Mouse (Mus musculus): ENCODE results near the gene Clta. TPM values are rescaled to one million over a fixed set of nuclear protein-coding genes. Genes with fewer than 3 reads are reported as not detected.
"Not testable (repeated sequence)": the region's sequence is repeated elsewhere in the genome, so short reads cannot be mapped to it uniquely, and the experiment has no call there.

The Clta gene
- polyA plus RNA-seq, 1 experiment from 2014 or later, result 246 TPM

DNA sequence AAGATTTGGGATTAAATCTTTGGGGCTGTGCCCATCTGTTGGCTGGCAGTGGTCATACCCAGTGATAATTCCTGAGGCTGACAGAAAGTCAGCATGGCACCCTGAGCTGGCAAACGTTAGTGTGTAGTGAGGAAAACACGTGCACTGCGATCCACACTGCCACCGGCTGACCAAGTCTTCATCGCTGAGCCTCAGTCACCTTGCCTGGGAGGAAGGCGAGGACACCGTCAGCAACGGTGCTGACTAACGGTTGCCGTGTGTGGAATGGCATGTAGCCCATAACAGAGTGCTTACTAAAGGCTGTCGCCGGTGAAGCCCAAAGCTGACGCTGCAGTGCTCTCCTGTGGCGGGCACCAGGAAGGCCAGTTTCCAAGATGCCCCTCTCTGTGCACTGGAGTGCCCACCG, 25.4 kb downstream of the Clta start:
- Histone ChIP-seq H3K4me3 (no peak overlapping the region), H3K4me2 (replicated peaks) (no peak overlapping the region), H3K9ac (no peak overlapping the region), H3K36me3 (peaks cover 91% of the 10 kb centered on the region), H3K9me3 (no peaks in the 10 kb centered on the region), H3K4me1 (0 out of 2 replicates have a peak, but pooled peaks cover 5% of the 10 kb centered on the region), H3K27me3 (no peaks in the 10 kb centered on the region), H3K27ac (no peak overlapping the region)
- no peak for ATAC-seq (ENCODE audit: low FRiP score, low read depth)
- 93% methylated on average over 15 of the region's 15 CpGs for WGBS

- Histone ChIP-seq H3K27ac (no peak overlapping the region), H3K4me1 (0 out of 2 replicates have a peak, but pooled peaks cover 5% of the 10 kb centered on the region), H3K36me3 (peaks cover 87% of the 10 kb centered on the region), H3K27me3 (no peaks in the 10 kb centered on the region), H3K4me3 (no peak overlapping the region), H3K9me3 (no peaks in the 10 kb centered on the region), H3K4me2 (replicated peaks) (no peak overlapping the region), H3K9ac (no peak overlapping the region)
- WGBS, result 89% methylated on average over 5 of the region's 5 CpGs
- no peak for ATAC-seq (ENCODE audit: low FRiP score, low read depth)
Measured at GRCm38 (mm10) chr4:44031521-44031920, 27.3 kb downstream of the Clta start.

GRCm38 (mm10) chr4:44036455-44036854, 32.2 kb downstream of the Clta start:
- Histone ChIP-seq H3K27me3 (no peaks in the 10 kb centered on the region), H3K9me3 (no peaks in the 10 kb centered on the region), H3K4me3 (no peak overlapping the region), H3K9ac (no peak overlapping the region), H3K4me2 (replicated peaks) (no peak overlapping the region), H3K36me3 (peaks cover 84% of the 10 kb centered on the region), H3K27ac (no peak overlapping the region), H3K4me1 (no peaks in the 10 kb centered on the region)
- 50% methylated on average over 5 of the region's 5 CpGs for WGBS
- no peak for ATAC-seq (ENCODE audit: low FRiP score, low read depth)

GRCm38 (mm10) chr4:44040802-44041201, 36.5 kb downstream of the Clta start:
- no peak for ATAC-seq (ENCODE audit: low FRiP score, low read depth)
- Histone ChIP-seq H3K4me3 (no peak overlapping the region), H3K27me3 (no peaks in the 10 kb centered on the region), H3K27ac (no peak overlapping the region), H3K4me2 (replicated peaks) (no peak overlapping the region), H3K36me3 (peaks cover 80% of the 10 kb centered on the region), H3K9me3 (no peaks in the 10 kb centered on the region), H3K4me1 (no peaks in the 10 kb centered on the region), H3K9ac (no peak overlapping the region)
- 94% methylated on average over 4 of the region's 4 CpGs for WGBS

- no peak overlapping the region for H3K4me2 ChIP-seq (replicated peaks)
- no peak for ATAC-seq (ENCODE audit: low FRiP score, low read depth)
- H3K4me1 ChIP-seq, result no peaks in the 10 kb centered on the region
- no peak overlapping the region for H3K4me3 ChIP-seq
- WGBS, result 59% methylated on average over 5 of the region's 5 CpGs
- no peak overlapping the region for H3K27ac ChIP-seq
- H3K36me3 ChIP-seq, result peaks cover 68% of the 10 kb centered on the region
- H3K27me3 ChIP-seq, result no peaks in the 10 kb centered on the region
- no peaks in the 10 kb centered on the region for H3K9me3 ChIP-seq
- no peak overlapping the region for H3K9ac ChIP-seq
Measured at GRCm38 (mm10) chr4:44042429-44042828, 38.2 kb downstream of the Clta start.

GRCm38 (mm10) chr4:44043182-44043581, 38.9 kb downstream of the Clta start:
- WGBS, result 90% methylated on average over 4 of the region's 4 CpGs
- H3K9ac ChIP-seq; H3K4me3 ChIP-seq; H3K9me3 ChIP-seq; H3K27me3 ChIP-seq; ATAC-seq (ENCODE audit: low FRiP score, low read depth); H3K4me2 ChIP-seq (replicated peaks); H3K4me1 ChIP-seq; H3K27ac ChIP-seq: not testable (repeated sequence)
- peaks cover 65% of the 10 kb centered on the region for H3K36me3 ChIP-seq

DNA sequence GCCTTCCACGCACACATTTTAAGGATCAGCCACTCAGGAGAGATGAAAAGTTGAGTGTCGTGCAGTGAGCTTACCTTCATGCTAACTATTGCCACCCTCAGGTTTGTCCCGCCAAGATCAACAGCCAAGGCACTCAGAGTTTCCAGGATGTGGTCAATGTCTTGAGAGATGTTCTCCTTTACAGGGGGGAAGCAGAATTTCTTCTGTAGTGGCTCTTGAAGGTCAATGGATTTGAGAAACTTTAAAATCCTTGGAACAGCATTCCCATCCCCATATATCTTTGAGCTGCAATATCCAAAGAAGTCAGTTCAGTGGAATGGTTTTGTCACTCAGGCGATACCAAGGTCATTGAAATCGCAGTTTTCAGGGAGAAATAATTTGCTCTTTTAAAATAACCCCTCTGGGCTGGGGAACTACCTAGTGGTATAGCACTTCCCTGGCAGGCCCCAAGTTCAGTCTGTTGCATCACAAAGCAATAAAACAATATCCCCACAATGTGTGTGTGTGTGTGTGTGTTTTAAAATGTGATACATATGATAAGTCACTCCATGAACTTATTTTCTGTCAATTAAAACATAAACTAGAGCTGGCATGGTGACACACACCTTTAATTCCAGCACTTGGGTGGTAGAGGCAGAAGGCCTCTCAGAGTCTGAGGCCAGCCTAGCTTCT, 40.6 kb downstream of the Clta start:
- H3K27ac ChIP-seq, result no peak overlapping the region
- H3K9ac ChIP-seq, result no peak overlapping the region
- no peak overlapping the region for H3K4me3 ChIP-seq
- no peaks in the 10 kb centered on the region for H3K27me3 ChIP-seq
- ATAC-seq (ENCODE audit: low FRiP score, low read depth), result no peak
- H3K36me3 ChIP-seq, result peaks cover 51% of the 10 kb centered on the region
- no peak overlapping the region for H3K4me2 ChIP-seq (replicated peaks)
- H3K9me3 ChIP-seq, result no peaks in the 10 kb centered on the region
- H3K4me1 ChIP-seq, result no peaks in the 10 kb centered on the region
- WGBS, result 96% methylated on average over 5 of the region's 5 CpGs

- no peak for ATAC-seq (ENCODE audit: low FRiP score, low read depth)
Measured at GRCm38 (mm10) chr4:44046066-44046465, 41.8 kb downstream of the Clta start.

GRCm38 (mm10) chr4:44049812-44050211, 45.6 kb downstream of the Clta start:
- no peaks in the 10 kb centered on the region for H3K9me3 ChIP-seq
- no peak overlapping the region for H3K9ac ChIP-seq
- no peaks in the 10 kb centered on the region for H3K4me1 ChIP-seq
- no peak for ATAC-seq (ENCODE audit: low FRiP score, low read depth)
- H3K27me3 ChIP-seq, result no peaks in the 10 kb centered on the region
- H3K4me2 ChIP-seq (replicated peaks), result no peak overlapping the region
- no peak overlapping the region for H3K4me3 ChIP-seq
- WGBS, result 84% methylated on average over 5 of the region's 5 CpGs
- H3K27ac ChIP-seq, result no peak overlapping the region
- peaks cover 40% of the 10 kb centered on the region for H3K36me3 ChIP-seq

More at GRCm38 (mm10) chr4:44046066-44046465, 41.8 kb downstream of the Clta start:
- Histone ChIP-seq H3K27me3 (no peaks in the 10 kb centered on the region), H3K27ac (no peak overlapping the region), H3K9ac (no peak overlapping the region), H3K9me3 (no peaks in the 10 kb centered on the region), H3K4me1 (no peaks in the 10 kb centered on the region), H3K4me2 (replicated peaks) (no peak overlapping the region), H3K4me3 (no peak overlapping the region), H3K36me3 (peaks cover 46% of the 10 kb centered on the region)
- 78% methylated on average over 5 of the region's 5 CpGs for WGBS

GRCm38 (mm10) chr4:44059674-44060073, 55.4 kb downstream of the Clta start:
- 93% methylated on average over 13 of the region's 13 CpGs for WGBS
- no peak overlapping the region for H3K4me2 ChIP-seq (replicated peaks)
- no peaks in the 10 kb centered on the region for H3K27me3 ChIP-seq
- no peaks in the 10 kb centered on the region for H3K4me1 ChIP-seq
- peaks cover 17% of the 10 kb centered on the region for H3K36me3 ChIP-seq
- H3K4me3 ChIP-seq, result no peak overlapping the region
- H3K9ac ChIP-seq, result no peak overlapping the region
- no peak for ATAC-seq (ENCODE audit: low FRiP score, low read depth)
- H3K27ac ChIP-seq, result no peak overlapping the region
- H3K9me3 ChIP-seq, result no peaks in the 10 kb centered on the region

GRCm38 (mm10) chr4:44062062-44062461, 57.8 kb downstream of the Clta start:
- peak overlapping the region; percentile 22; the same call in 1 of the 2 replicates for H3K27ac ChIP-seq
- no peak for ATAC-seq (ENCODE audit: low FRiP score, low read depth)
- no peak overlapping the region for H3K9ac ChIP-seq
- H3K36me3 ChIP-seq, result peaks cover 17% of the 10 kb centered on the region
- no peak overlapping the region for H3K4me2 ChIP-seq (replicated peaks)
- H3K27me3 ChIP-seq, result no peaks in the 10 kb centered on the region
- peaks cover 4% of the 10 kb centered on the region; the same call in 1 of the 2 replicates for H3K4me1 ChIP-seq
- no peak overlapping the region for H3K4me3 ChIP-seq
- no peaks in the 10 kb centered on the region for H3K9me3 ChIP-seq
- WGBS, result 64% methylated on average over 9 of the region's 9 CpGs

GRCm38 (mm10) chr4:44062816-44063215, 58.6 kb downstream of the Clta start:
- no peak overlapping the region for H3K4me3 ChIP-seq
- WGBS, result 90% methylated on average over 14 of the region's 14 CpGs
- H3K27ac ChIP-seq, result no peak overlapping the region
- no peaks in the 10 kb centered on the region for H3K27me3 ChIP-seq
- ATAC-seq (ENCODE audit: low FRiP score, low read depth), result no peak
- H3K4me1 ChIP-seq, result peaks cover 4% of the 10 kb centered on the region; the same call in 1 of the 2 replicates
- H3K9ac ChIP-seq, result no peak overlapping the region
- H3K4me2 ChIP-seq (replicated peaks), result no peak overlapping the region
- peaks cover 17% of the 10 kb centered on the region for H3K36me3 ChIP-seq
- no peaks in the 10 kb centered on the region for H3K9me3 ChIP-seq
